Mouse (Mus musculus) thymus, postnatal 0 days (tissue): ENCODE results near the gene Sepsecs. TPM values are rescaled to one million over a fixed set of nuclear protein-coding genes. Genes with fewer than 3 reads are reported as not detected.
"Not testable (repeated sequence)": the region's sequence is repeated elsewhere in the genome, so short reads cannot be mapped to it uniquely, and the experiment has no call there.

Experiments
- DNase-seq: peaks from one replicate; pipeline ENCODE4 v3.0.0-alpha.2; 2015; ENCODE audit warnings: low spot score
- polyA plus RNA-seq: library from polyadenylated mRNA; unstranded; fragments of >200 nt; fragmentation: Nextera tagmentation; extraction: Ambion mirVana; gene quantifications from 2 replicates; pipeline ENCODE4 v1.2.1, GENCODE M21; 2015

Sepsecs gene
- polyA plus RNA-seq = 6.6 and 8.1 TPM in 2 replicates

DNA sequence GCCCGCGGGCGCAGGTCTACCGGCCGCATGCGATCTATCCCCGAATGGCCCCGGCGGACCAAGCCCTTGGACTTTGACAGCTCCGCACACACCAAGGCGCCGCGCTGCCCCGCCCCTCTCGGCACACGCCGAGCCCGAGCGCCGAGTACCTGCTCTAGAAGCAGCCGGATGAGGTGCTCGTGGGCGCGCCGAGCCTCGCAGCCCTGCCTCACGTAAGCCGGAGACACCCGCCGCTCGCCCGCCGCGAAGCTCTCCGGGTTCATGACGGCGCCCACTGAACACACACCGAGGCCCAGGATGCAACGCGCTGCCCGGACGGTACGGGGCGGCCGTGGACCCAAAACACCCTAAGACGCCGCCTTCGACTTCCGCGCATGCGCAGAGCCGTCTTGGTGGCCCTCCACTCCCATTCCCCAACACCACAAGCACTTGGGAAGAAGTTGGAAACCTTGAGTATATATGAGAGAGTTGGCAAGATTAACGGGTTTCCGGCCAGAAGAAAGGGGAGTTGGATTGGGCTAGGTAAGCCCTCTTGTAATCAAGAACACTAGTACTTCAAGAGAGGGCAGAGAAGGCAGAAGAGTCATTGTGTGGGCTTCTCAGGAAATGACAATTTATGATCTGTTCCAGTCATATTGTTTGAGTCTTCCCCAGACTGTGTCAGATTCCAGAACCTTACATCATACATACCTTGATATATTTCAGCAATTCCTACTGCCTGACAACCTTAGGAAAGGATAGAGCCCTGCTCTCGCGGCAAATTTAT is at the start of gene Sepsecs:
Gene Sepsecs (minus strand): TSS at position 283 of the 766 bp plus-strand sequence.
- peak; percentile 94 for DNase-seq

DNA sequence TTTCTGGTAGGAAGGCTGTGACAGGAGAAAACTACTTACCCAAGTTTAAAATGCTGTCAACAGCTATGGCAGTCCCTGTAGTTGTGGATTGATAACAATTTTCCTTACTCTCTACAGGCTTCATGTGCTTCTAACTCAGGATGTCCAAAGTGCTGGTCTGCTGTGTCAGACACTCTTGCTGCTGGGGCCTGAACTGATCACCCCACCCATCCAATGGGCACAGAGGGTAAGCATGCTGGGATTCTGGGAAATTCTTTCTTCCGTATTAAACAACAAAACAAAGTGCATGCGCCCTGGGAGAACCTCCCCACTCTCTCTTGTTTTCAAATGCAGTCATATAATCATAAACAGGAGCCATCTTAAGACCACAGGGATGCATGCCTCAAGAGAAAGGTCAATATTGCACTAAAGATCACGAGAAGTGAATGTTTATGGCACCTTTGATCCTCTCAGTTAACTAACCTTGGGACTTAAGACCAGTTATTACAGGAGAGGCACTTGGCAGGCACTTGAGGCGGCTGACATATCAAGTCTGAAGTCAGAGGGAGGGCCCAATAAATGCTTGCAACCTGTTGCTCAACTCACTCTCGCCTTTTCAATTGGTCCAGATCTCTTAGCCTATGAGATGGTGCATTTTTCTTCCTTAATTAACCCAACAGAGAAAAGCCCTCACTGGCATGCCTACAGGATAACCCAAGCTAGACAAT is 47.4 kb upstream of the Sepsecs start:
- no peak for DNase-seq

DNA sequence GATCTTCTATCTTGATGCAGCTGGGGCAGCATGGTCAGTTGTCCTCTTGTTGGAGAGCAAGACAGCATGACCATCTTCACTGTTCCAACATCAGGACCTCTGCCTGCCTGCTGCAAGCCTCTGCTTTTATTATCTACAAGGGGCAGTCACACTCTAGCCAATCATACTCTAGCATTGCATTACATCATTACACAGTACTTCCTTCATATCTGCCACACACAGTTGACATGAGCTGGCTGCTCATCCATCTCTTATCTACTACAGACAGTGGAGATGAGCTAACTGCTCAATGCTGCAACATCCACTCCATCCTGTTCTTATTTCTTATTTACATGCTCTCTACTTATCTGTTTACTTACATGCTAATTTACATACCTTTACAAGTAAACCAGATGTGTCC is 43.2 kb upstream of the Sepsecs start:
- DNase-seq = no peak

DNA sequence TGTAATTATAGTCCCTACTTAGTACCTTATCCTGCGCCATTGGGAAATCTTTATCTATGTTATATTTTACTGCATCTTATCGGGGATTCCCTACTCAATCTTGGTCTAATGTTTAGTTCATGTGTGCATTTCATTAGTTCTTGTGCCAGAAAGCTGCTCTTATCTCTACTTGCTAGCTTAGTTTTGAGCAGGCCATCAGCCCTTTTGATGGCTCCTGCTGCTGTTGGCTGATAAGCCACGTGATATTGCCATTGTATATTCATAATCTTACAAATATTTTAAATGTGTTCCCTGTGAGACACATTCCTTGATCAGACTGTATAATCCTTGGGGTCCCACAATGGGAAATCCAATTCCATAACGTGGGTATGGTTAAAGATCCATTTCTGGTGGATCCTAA is 35.1 kb upstream of the Sepsecs start:
- DNase-seq = no peak

DNA sequence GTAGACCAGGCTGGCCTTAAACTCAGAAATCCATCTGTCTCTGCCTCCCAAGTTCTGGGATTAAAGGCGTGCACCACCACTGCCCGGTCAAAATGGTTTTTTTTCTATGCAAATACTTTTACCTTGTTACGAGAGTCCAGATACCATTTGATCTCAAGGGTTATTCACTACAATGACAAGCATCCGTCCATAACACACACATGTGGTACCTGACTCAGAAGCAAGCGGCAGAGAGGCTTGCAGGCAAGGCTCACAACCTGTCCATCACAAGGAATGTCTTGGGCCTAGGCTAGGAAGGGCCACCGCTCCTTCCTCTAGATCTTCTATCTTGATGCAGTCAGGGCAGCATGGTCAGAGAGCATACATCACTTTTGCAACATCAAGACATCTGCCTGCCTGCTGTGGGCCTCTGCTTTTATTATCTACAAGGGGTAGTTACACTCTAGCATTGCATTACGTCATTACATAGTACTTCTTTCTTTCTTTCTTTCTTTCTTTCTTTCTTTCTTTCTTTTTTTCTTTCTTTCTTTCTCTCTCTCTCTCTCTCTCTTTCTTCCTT is 28.5 kb upstream of the Sepsecs start:
- DNase-seq = not testable (repeated sequence)

DNA sequence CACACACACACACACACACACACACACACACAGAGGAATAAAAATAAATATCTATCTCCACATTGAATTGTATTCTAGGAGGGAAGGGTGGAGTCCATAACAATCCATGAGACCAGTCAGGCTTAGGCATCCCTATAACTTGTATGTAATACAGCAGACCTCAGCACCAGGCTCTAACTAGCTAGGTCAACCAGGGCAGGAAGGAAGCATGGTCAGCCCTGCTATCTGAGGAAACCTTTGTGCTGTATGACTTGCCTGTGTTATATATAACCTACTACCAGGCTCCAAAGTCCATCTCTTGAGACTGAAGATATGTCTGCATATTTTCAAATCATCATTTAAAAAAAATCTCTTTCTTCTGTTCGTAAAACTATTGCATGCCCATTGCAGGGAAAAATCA is 27.8 kb upstream of the Sepsecs start:
- DNase-seq = no peak

DNA sequence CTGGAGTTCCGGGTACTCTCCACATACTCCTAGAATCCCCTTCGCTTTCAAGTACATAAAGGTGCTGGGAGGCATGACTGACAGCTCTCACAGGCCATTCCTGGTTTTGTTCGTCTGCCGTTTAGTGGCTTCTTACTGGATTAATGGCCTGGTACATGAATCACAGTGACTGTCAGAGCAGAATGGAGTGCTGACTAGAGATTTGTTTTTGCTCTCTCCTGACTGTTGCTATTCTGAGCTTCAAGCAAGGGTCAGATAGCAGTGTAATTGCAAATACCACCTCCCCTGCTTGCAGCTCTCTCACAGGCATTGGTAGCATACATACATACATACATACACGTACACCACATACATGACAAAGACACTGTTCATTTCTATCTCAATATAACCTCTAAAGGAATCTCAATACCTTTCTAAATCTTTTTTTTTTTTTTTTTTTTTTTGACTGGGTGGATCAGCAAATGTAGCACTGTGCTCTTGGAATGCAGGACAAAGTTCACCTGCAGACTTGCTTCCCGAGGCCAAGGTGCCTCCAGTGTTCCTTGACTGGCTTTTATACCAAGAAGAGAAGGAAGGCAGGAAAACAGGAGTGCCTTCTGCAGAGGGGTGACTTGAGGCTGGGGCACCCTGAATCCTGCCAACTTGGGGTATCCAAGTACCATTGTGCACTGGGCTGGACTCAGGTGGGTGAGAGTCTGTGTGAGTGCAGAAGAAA is 18.4 kb upstream of the Sepsecs start:
- DNase-seq = no peak

DNA sequence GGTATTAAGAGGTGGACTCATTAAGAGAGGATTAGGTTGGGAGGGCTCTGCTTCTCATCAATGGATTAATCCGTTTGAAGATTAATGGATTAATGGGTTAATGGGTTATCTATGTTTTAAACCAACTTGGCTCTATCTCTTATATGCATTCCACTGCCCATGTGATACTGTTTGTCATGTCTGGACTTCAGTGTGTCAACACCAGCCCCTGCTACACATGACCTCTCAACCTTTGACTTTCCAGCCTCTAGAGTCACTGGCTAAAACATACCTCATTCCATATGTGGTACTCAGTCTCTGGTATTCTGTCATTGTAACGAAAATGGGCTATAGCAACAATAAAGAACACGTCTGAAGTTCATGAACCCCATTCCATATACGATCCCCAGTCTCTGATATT is 11.6 kb upstream of the Sepsecs start:
- no peak for DNase-seq

DNA sequence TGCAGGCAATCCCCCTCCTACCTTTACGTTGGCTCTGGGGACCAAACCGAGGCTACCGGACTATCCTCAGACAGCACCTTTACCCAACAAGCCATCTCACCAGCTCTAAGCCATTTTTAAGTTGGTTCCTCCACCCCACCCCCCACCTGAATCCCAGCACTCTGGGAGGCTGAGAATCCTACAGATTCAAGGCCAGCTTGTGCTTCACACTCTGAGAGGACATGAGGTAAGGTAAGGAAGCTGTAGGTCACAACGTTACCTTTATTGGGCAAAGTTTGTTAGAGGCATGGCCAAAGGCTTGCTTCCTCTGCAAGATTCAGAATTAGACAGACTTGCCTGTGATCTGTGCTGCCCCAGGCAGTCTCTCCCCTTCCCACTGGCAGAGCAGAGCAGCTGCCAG is 10.7 kb upstream of the Sepsecs start:
- DNase-seq = no peak

DNA sequence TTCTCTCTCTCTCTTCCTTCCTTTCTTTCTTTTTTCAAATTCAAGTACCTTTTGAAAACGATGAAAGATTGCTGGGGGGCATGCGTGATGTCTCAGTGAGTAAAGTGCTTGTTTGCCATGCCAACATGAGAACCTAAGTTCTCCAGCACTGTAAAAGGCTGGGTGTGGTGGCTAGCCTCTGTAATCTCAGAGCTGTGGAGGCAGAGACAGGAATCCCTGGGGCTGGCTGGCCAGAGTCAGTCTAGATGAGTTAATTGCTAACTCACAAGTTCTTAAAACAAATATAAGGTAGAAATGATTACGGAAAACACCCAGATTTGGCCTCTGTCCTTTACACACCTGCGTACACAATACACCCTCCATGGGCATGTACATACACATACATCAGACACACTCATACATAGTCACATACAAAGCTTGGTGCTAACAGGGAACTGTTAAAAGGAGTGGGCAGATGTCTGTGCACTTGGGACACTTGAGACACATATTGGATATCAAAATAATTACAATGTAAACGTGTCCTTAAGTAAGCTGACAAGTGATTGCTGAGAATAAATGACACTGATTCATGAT is 9.1 kb upstream of the Sepsecs start:
- no peak for DNase-seq

DNA sequence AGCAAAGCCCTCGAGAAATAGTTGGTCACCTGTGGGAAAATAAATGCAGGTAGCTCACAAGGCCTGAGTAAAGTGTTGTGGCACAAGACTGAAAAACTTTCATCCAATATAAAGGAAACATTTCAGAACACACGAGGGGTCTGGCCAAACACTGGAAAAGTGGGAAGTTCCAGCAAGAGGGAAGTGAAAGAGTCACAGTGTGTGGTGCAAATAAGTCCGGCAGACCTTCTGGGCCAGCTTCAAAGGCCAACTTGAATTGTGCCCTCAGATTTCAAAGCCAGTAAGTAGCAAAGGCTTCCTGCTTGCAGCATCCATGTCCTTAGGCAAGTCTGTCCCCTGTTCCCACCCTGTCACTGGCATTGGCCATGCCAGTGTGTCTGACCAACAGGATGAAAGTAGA is 7.6 kb upstream of the Sepsecs start:
- DNase-seq = no peak

DNA sequence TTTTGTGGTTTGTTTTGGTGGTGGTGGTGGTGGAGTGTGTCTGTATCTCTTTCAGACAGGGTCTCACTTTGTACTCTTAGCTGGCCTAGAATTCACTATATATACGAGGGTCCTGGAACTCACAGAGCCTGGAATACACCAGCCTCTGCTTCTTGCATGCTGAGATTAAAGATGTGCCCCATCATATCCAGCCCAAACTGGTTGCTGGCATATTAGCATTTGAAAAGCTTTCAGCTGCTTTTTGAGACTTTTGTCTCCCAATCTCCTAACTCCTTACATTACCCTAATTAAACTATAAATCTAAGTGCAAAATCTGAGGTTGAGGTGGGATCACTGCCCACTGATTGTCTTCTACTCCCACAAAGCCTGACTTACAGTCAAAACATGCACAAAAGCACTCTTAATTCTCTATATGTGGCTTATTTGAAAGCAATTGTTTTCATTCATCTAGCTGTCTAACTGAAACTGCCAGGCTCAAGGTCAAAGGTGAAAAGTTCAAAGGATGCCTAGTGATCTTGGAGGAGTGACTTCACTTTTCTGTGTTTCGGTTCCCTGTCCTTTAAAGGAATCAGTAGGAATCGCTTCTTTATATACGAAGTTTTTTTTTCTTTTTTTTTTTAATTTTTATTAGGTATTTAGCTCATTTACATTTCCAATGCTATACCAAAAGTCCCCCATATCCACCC is 5.0 kb upstream of the Sepsecs start:
- no peak for DNase-seq

DNA sequence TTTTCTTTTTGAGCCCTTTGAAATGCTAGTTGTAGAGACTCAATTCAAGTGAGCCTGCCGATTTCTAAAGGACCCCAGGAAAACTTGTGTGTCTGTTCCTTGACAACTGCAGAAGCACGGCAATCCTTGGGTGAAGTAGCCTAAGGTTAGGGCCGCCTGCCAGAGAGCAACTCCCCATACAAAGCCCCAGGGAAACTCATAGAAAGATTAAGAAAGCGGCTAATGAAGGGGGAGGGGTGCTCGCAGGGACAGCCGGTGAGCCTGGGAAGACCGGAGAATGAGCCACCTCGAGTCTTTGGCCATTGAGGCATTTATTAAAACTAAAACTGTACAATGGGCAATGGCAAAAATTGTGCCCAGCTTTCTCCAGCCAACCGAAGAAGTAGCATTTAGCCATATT is 3.8 kb upstream of the Sepsecs start:
- DNase-seq = no peak

DNA sequence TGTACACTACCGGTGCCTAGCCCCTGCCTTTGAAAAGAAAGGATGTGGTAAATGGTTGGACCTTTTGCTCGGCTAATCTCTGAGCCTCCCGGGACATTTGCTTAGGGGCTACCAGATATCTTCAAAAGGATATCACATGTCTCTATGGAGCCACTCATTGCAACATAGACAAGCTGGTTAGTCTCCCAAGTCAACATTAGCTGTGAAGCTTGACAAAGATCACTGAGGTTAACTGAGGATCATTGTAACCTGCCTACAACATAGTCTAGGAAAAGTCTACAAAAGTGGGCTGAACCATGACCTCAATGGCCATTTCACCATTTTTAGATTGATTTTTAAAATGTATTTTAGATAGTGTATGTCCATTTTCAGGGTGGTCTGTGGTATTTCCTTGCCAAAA is 1.2 kb upstream of the Sepsecs start:
- no peak for DNase-seq

DNA sequence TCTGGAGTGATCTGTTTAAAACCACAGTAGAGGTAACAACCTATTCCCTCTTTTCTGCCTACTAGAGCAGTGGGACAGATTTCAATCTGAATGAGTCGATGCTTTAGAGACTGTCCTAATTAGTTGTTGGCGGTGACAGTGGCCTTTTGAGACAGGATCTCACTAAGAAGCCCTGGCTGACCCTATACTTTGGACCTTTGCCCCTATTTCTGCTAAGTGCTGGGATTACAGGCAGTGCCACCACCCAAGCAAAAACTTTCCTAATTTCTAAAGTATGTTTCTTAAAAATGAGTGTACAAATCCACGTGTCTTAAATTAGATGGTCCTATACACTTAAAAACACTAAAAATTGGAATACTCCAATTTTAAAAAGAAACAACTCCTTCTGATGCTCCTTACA is 2.7 kb downstream of the Sepsecs start:
- DNase-seq = no peak

DNA sequence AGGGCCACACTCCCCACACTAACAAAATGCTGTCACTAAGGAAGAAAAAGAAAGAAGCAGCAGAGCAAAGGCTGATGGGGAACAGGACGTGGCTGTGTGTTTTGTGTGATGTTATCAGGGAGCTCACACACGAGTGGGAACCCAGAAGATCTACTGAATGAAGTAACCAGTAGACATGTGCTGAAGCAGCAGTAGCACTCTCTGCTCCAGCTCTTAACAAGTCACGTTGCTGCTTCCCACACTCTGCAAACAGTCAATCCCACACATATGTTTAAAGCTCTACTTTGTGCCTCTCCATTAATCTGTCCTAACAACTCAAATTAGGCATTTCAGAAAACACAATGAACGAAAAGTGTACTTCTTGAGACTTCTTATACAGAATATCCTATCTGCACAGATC is 11.6 kb downstream of the Sepsecs start:
- DNase-seq = no peak

DNA sequence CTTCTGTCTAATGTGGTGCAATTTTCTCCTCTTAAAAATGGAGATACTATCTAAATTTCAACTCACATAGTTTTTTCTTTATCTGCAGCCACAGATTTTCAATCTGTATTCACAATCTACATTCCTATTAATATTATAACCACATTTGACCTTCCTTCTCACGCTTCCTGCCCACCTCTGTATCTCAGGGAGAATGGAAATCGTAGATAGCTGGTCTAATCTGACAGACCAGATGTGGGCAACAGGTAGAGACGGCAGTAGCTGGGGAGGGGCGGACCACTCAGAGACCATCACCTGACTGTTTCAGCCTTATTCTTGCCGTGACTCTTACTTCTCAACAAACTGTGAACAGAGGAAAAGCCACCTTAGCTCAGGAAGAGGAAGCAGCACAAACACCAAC is 12.2 kb downstream of the Sepsecs start:
- DNase-seq = no peak

DNA sequence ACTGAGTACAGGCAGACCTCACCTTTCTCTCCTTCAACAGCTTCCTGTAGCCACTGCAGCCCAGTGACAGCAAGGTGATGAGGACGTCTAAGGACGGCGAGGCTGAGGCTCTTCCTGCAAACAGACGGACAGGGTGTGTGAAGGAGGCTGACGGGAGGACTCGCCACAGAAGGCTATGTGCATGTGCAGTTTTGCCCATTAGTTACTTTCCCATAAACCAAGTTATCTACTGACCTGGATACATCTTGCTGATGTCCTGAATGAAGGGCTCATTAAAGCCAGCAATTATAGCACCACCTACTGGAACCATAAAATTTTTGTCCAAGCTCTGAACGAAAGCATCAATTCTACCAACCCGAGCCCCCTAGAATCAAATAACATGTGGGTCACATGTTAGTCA is 13.5 kb downstream of the Sepsecs start:
- no peak for DNase-seq

DNA sequence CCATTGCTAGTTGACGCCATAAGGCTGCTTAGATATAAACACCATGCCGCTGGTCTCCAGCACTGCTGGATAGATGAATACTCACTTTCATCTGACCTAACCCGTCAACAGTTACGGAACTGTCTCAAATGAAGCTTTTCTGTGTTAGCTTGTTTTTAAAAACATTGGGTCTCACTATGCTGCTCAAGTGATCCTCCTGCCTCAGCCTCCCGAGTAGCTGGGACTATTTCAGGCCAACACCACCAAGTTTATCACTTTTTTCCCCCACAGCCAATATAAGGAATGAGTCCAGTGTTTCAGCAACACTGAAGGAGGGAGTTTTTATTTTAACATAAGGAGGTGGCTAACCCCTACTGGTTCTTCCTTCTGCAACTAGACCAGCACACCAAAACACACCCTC is 14.5 kb downstream of the Sepsecs start:
- no peak for DNase-seq

DNA sequence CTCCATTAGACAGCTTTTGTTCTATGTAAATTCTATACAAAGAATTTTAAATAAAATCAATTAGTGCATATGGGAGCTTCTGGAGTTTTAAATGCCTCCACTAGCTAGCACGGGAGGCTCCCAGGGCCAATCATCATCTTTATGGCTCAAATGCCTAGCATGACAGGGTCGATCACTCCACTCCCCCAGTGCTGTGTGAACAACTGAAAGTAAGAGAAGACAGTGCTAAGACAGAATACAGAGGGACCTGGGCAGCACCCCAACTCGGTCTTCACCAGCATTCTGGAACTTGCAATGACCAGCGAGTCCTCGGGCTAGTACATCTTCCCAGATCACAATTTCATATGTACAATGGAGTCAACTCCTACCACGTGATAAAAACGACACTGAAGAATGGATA is 16.9 kb downstream of the Sepsecs start:
- DNase-seq = no peak

DNA sequence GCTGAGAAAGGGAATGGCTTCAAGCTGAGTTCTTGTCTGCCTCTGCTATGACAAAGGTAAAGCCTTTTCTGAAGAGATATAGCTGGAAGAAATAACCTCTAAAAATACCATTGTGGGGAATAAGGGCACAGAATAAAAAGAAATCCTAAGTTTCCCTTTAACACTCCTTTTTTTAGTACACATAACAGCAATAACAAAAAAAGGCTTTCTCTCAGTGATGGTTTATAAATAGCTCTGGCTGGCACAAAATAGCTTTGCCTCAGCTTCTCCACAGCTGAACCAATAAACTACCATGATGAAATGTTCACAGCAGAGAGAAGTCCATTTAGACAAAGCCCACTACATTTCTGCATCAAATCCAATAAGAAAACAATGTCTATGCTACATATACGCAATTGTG is 17.4 kb downstream of the Sepsecs start:
- no peak for DNase-seq
